Mouse (Mus musculus): ENCODE results near the gene Cd40lg. TPM values are rescaled to one million over a fixed set of nuclear protein-coding genes. Genes with fewer than 3 reads are reported as not detected.

Gene Cd40lg
- total RNA-seq (2012; rRNA removed) = 0.08 and 0.21 TPM in 2 replicates
- not detected in 2 replicates for total RNA-seq (2014; rRNA removed)
- polyA plus RNA-seq (2012; ENCODE audit: insufficient read length, low read depth) = 0.19 TPM in 1 of 2 replicates, not detected in the other

GRCm38 (mm10) chrX:57211876-57212275 lies at the start of gene Cd40lg:
Gene Cd40lg, plus strand, starts transcription at chrX:57212143.
- H3K4me3 ChIP-seq (replicated peaks in 1 of 3; ENCODE audit: low read depth in 2 of 3, low read length in 2 of 3, poor library complexity in 1 of 3) = peak within 1 kb of the TSS in 1 of 3 experiments; percentile 6
- no peaks in the 10 kb centered on the region for H3K4me1 ChIP-seq (ENCODE audit: control insufficient read depth in 1 of 2, insufficient read depth in 2 of 2)
- in situ Hi-C loops (cut with MboI; ENCODE audit: low pct_ligation_motif_present, low pct_unique_long_range_greater_than_20kb, low sequenced_read_pairs) (no loop called here), dilution Hi-C loops (cut with MboI; ENCODE audit: extremely low pct_ligation_motif_present, extremely low pct_unique_long_range_greater_than_20kb, low sequenced_read_pairs) (no loop called here)
- no peaks in the 10 kb centered on the region for H3K9me3 ChIP-seq (replicated peaks; ENCODE audit: low read length)
- no peaks in the 10 kb centered on the region for H3K27me3 ChIP-seq (replicated peaks)
- no peak within 1 kb of the TSS for H3K4me2 ChIP-seq (ENCODE audit: insufficient read depth, low read depth, poor library complexity, severe bottlenecking)
- no peak within 1 kb of the TSS for H3K27ac ChIP-seq (ENCODE audit: insufficient read depth, low read depth)
- no peak for DNase-seq (ENCODE audit: extremely low read depth)
- H3K79me2 ChIP-seq (replicated peaks; ENCODE audit: control insufficient read depth, extremely low read depth, insufficient read depth, poor library complexity, severe bottlenecking) = no peaks in the 10 kb centered on the region
- no peaks in the 10 kb centered on the region for H3K36me3 ChIP-seq (replicated peaks in 1 of 2; ENCODE audit: control insufficient read depth in 1 of 2, insufficient read depth in 1 of 2, low read length in 1 of 2)
- TF ChIP-seq JUN (IDR thresholded peaks at IDR 0.05; ENCODE audit: insufficient read depth, low read depth, low read length) = no peak
- 0 out of 2 replicates have a peak, but pooled peaks have one; percentile 21 for TF ChIP-seq ELF1 (IDR thresholded peaks at IDR 0.05; ENCODE audit: low read depth, low read length)
- no peak for TF ChIP-seq MYC (IDR thresholded peaks at IDR 0.05; ENCODE audit: low read depth, low read length)
- no peak within 1 kb of the TSS for H3K9ac ChIP-seq (ENCODE audit: insufficient read depth, low read depth)

- DNase-seq (ENCODE audit: extremely low read depth) = no peak
- Histone ChIP-seq H3K9me3 (replicated peaks; ENCODE audit: low read length) (no peaks in the 10 kb centered on the region), H3K36me3 (replicated peaks in 1 of 2; ENCODE audit: control insufficient read depth in 1 of 2, insufficient read depth in 1 of 2, low read length in 1 of 2) (no peaks in the 10 kb centered on the region), H3K79me2 (replicated peaks; ENCODE audit: control insufficient read depth, extremely low read depth, insufficient read depth, poor library complexity, severe bottlenecking) (no peaks in the 10 kb centered on the region), H3K4me1 (ENCODE audit: control insufficient read depth in 1 of 2, insufficient read depth in 2 of 2) (no peaks in the 10 kb centered on the region), H3K9ac (ENCODE audit: insufficient read depth, low read depth) (no peak overlapping the region), H3K4me3 (replicated peaks in 1 of 3; ENCODE audit: low read depth in 2 of 3, low read length in 2 of 3, poor library complexity in 1 of 3) (no peak overlapping the region), H3K27ac (ENCODE audit: insufficient read depth, low read depth) (no peak overlapping the region), H3K4me2 (ENCODE audit: insufficient read depth, low read depth, poor library complexity, severe bottlenecking) (no peak overlapping the region), H3K27me3 (replicated peaks) (no peaks in the 10 kb centered on the region)
- TF ChIP-seq UBTF (IDR thresholded peaks at IDR 0.05; ENCODE audit: low read depth, low read length) (no peak), RCOR1 (conservative IDR thresholded peaks at IDR 0.05; ENCODE audit: low read depth, low read length) (no peak), CTCF (conservative IDR thresholded peaks at IDR 0.05 in 1 of 2, IDR thresholded peaks at IDR 0.05 in 1 of 2; ENCODE audit: low read depth in 2 of 2, low read length in 2 of 2) (peak in 1 of 2 experiments; percentile 62; a peak in 2 of 4 replicates), ZC3H11A (IDR thresholded peaks at IDR 0.05; ENCODE audit: low read depth, low read length) (0 out of 2 replicates have a peak, but pooled peaks have one; percentile 24), JUND (conservative IDR thresholded peaks at IDR 0.05; ENCODE audit: low read depth, low read length) (no peak), USF1 (IDR thresholded peaks at IDR 0.05; ENCODE audit: low read depth, low read length) (no peak), MYC (IDR thresholded peaks at IDR 0.05; ENCODE audit: low read depth, low read length) (no peak), RAD21 (IDR thresholded peaks at IDR 0.05; ENCODE audit: low read depth, low read length) (peak; percentile 70), MAFK (IDR thresholded peaks at IDR 0.05; ENCODE audit: insufficient replicate concordance, low read length) (no peak), CHD2 (IDR thresholded peaks at IDR 0.05; ENCODE audit: low read length) (no peak), TCF12 (IDR thresholded peaks at IDR 0.05; ENCODE audit: low read depth, low read length) (no peak), IRF4 (IDR thresholded peaks at IDR 0.05; ENCODE audit: low read depth, low read length) (no peak), EP300 (IDR thresholded peaks at IDR 0.05; ENCODE audit: low read length) (no peak), TBP (conservative IDR thresholded peaks at IDR 0.05; ENCODE audit: low read depth, low read length) (no peak), GABPA (IDR thresholded peaks at IDR 0.05; ENCODE audit: insufficient replicate concordance, low read depth, low read length) (no peak), USF2 (conservative IDR thresholded peaks at IDR 0.05; ENCODE audit: low read depth, low read length) (no peak), ETS1 (conservative IDR thresholded peaks at IDR 0.05; ENCODE audit: low read depth, low read length) (no peak), NELFE (IDR thresholded peaks at IDR 0.05; ENCODE audit: low read depth, low read length) (no peak), SMC3 (IDR thresholded peaks at IDR 0.05; ENCODE audit: low read depth, low read length) (peak; percentile 74)
- in situ Hi-C loops (cut with MboI; ENCODE audit: low pct_ligation_motif_present, low pct_unique_long_range_greater_than_20kb, low sequenced_read_pairs) = no loop called here
- dilution Hi-C loops (cut with MboI; ENCODE audit: extremely low pct_ligation_motif_present, extremely low pct_unique_long_range_greater_than_20kb, low sequenced_read_pairs) = no loop called here
These were observed 45.4 kb upstream of the Cd40lg start for GRCm38 (mm10) chrX:57166549-57166948.
